Mouse (Mus musculus): ENCODE data around the gene Slfn9. TPM values are rescaled to one million over a fixed set of nuclear protein-coding genes. Genes with fewer than 3 reads are reported as not detected.

The Slfn9 gene
- 10 to 100 TPM; 10.2 to 12.7 TPM for total RNA-seq (2023)

GRCm38 (mm10) chr11:82991469-82992166 lies at the start of gene Slfn9:
Slfn9 (minus strand) TSS chr11:82991830.

DNA sequence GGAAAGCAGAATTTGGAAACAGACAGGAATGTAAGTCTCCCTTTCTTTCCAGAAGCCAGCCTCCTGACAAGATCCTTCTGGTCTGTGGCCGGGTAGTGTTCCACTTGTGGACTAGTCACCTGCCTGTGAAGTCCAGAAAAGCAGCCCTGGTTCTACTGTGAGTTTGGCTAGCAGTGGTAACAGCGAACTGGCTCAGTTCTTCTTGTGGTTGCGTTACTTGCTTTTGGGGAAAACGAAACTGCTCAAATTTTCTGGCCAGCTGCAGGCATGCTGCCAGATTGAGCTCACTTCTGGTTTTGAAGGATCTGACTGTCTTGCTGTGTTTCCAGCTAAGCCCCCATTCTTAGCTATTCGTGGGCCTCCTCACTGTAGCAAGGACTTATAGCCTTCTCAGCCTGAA lies 29.0 kb upstream of the Slfn9 start, which contains the start of gene Slfn8:
Gene Slfn8, minus strand, starts transcription at position 190 of the 400 bp plus-strand sequence.

GRCm38 (mm10) chr11:82950736-82951481 lies 40.7 kb downstream of the Slfn9 start, which contains the start of gene Slfn5:
Slfn5 (plus strand) TSS chr11:82951349.

Other genes with a start within 250 kb of the Slfn9 start
- under 1 TPM; 0.31 to 0.33 TPM for gene Cct6b, start 227.5 kb downstream of the Slfn9 start, total RNA-seq (2023)
- 10 to 100 TPM; 28.5 to 29.1 TPM for gene Zfp830, start 227.5 kb downstream of the Slfn9 start, total RNA-seq (2023)
- 10 to 100 TPM; 21.0 to 28.0 TPM for gene Lig3, start 210.7 kb downstream of the Slfn9 start, total RNA-seq (2023)
- 10 to 100 TPM; 59.8 to 67.6 TPM for gene Rffl, start 120.6 kb downstream of the Slfn9 start, total RNA-seq (2023)
- gene Rad51d, start 101.2 kb downstream of the Slfn9 start, total RNA-seq (2023) = 10 to 100 TPM; 14.0 to 16.1 TPM
- not detected for gene Fndc8, start 99.7 kb downstream of the Slfn9 start, total RNA-seq (2023)
- 10 to 100 TPM in 1 of 2 experiments, 1 to 10 TPM in 1; 8.2 to 10.9 TPM for gene Nle1, start 83.4 kb downstream of the Slfn9 start, total RNA-seq (2023)
- under 1 TPM in 1 of 2 experiments, not detected in 1; 0.13 TPM for gene Unc45b, start 81.3 kb downstream of the Slfn9 start, total RNA-seq (2023)
- 10 to 100 TPM; 27.1 to 27.9 TPM for gene Slfn5, start 40.5 kb downstream of the Slfn9 start, total RNA-seq (2023)
- 10 to 100 TPM; 11.7 to 12.2 TPM for gene Slfn8, start 29.0 kb upstream of the Slfn9 start, total RNA-seq (2023)
- gene Slfn2, start 73.3 kb upstream of the Slfn9 start, total RNA-seq (2023) = 100 to 1,000 TPM; 344 to 353 TPM
- 100 to 1,000 TPM; 117 to 118 TPM for gene Slfn1, start 125.0 kb upstream of the Slfn9 start, total RNA-seq (2023)
- gene Slfn4, start 183.4 kb upstream of the Slfn9 start, total RNA-seq (2023) = 100 to 1,000 TPM; 335 to 391 TPM
- 10 to 100 TPM; 43.7 to 48.5 TPM for gene Slfn3, start 199.5 kb upstream of the Slfn9 start, total RNA-seq (2023)